Mouse (Mus musculus) midbrain, embryonic 15.5 days (tissue): ENCODE results near the gene Dpf3. TPM values are rescaled to one million over a fixed set of nuclear protein-coding genes. Genes with fewer than 3 reads are reported as not detected.

Experiments
- ATAC-seq: fragments of 200-750 bp; cut with Nextera tagmentation; replicated peaks from 2 replicates; pipeline ENCODE4 v1.8.0; 2017; ENCODE audit warnings: moderate TSS enrichment
- H3K27ac ChIP-seq: fragments of 300-500 bp; sonication (generic); 2 replicates; pipeline ENCODE4 v1.5.1; 2015; ENCODE audit warnings: mild to moderate bottlenecking, inconsistent platforms
- H3K27me3 ChIP-seq: fragments of 300-500 bp; sonication (generic); replicated peaks from 2 replicates; pipeline ENCODE4 v1.6.1; 2015; ENCODE audit warnings: inconsistent platforms
- H3K36me3 ChIP-seq: fragments of 300-500 bp; sonication (generic); replicated peaks from 2 replicates; pipeline ENCODE4 v1.6.1; 2015; ENCODE audit warnings: inconsistent platforms
- H3K4me1 ChIP-seq: fragments of 300-500 bp; sonication (generic); 2 replicates; pipeline ENCODE4 v1.6.1; 2015; ENCODE audit warnings: inconsistent platforms
- H3K4me2 ChIP-seq: fragments of 300-500 bp; sonication (generic); 2 replicates; pipeline ENCODE4 v1.6.1; 2015; ENCODE audit warnings: inconsistent platforms, mild to moderate bottlenecking, moderate library complexity
- H3K4me3 ChIP-seq: fragments of 300-500 bp; sonication (generic); 2 replicates; pipeline ENCODE4 v1.5.1; 2015; ENCODE audit warnings: mild to moderate bottlenecking, inconsistent platforms
- H3K9ac ChIP-seq: fragments of 300-500 bp; sonication (generic); 2 replicates; pipeline ENCODE4 v1.6.1; 2015; ENCODE audit warnings: mild to moderate bottlenecking, inconsistent platforms
- H3K9me3 ChIP-seq: fragments of 300-500 bp; sonication (generic); 2 replicates; pipeline ENCODE4 v1.6.1; 2016; ENCODE audit warnings: inconsistent platforms
- WGBS: fragments of 180-500 bp; shearing (Covaris S2); methylation state at CpG from one replicate; pipeline ENCODE4 v1.1.7; 2015; ENCODE audit warnings: mixed read lengths; 5-methylcytosine and 5-hydroxymethylcytosine counted together
- polyA plus RNA-seq: library from polyadenylated mRNA; unstranded; fragments of >200 nt; fragmentation: Nextera tagmentation; extraction: Ambion mirVana; gene quantifications from 2 replicates; pipeline ENCODE4 v1.2.1, GENCODE M21; 2015

Gene Dpf3
- polyA plus RNA-seq, 1 experiment from 2014 or later: 26.9 TPM

DNA sequence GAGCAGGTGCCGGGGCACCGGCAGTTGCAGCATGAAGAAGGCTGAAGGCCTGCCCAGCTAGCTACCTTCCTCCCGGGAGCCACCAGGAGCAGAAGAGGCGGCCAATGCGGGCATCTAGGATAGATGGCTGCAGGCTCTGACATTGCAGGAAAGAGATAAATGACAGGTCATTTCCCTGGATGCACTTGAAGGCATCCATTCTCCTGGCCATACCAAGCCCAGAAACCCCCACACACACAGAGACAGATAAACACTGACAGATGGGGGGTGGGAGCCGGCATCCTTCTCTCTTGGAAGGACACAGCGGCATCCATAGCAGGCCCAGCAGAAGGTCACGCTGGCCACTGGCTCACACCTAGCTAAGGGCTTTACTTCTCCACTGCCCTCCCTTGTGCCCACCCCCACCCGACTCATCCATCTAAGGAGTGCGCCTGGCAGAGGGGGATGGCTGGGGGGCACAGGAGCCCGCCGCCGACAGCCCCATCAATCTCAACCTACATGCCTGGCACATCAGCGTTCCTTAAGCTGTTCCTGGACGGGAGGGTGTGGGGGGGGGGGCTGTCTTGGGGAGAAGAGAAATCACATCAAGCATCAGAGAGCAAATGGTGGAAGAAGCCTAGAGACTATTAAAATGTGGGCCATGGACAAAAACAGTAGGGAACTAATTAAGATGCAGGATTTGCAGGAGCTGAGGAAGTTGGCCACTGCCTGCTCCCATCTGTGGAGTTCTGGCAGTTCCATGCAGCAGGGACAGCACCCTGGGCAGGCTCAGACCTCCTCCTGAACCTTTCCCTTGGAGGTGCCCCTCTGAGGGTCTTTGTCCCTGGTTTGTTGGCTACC lies 145.3 kb downstream of the Dpf3 start:
- no peak overlapping the region for H3K9ac ChIP-seq
- 61% methylated on average over 15 of the region's 15 CpGs for WGBS

DNA sequence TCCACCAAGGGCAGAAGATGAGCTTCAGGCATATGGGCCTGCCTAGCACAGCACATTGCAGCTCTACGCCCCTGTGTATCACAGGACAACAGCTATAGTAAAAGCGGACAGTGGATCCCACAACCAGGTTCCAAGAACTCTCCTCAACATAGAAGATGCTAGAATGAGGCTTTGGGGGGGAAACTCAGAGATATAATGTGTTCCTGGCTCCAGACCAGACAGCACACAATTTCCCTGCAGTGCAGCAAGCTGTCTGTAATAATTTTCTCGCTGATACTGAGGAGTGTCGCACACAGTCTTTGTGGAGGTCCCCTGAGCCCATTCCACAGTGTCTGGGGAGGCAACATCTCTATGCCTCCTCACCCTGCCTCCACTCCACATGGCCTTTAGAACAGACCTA lies 146.6 kb downstream of the Dpf3 start:
- Histone ChIP-seq H3K27ac (no peak overlapping the region), H3K9me3 (no peaks in the 10 kb centered on the region)

More for the DNA sequence above, 145.3 kb downstream of the Dpf3 start:
- Histone ChIP-seq H3K4me1 (peaks cover 22% of the 10 kb centered on the region), H3K4me3 (no peak overlapping the region), H3K27me3 (no peaks in the 10 kb centered on the region), H3K4me2 (no peak overlapping the region), H3K27ac (no peak overlapping the region), H3K9me3 (no peaks in the 10 kb centered on the region), H3K36me3 (no peaks in the 10 kb centered on the region)
- ATAC-seq: no peak

DNA sequence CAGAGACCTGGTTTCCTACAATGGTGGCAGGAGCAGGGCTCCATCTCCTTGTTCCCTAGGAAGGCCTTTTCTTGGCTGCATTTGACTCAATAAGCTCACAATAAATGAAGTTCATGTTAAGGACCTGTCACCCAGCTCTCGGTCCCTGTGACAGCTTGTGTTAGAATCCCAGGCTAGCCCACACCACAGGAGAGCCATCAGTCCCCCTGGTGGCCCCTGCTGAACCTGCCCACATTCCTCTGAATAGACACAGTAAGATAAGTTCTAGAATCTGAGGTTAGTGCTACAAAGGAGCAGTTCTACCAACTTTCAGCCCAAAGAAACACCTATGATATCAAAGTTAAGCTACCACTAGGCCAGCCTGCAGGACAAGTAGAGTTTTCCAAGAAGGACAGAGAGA lies 149.2 kb downstream of the Dpf3 start:
- 79% methylated on average over 1 of the region's 1 CpGs for WGBS
- Histone ChIP-seq H3K4me2 (no peak overlapping the region), H3K4me3 (no peak overlapping the region), H3K4me1 (peaks cover 40% of the 10 kb centered on the region), H3K27ac (peak overlapping the region; percentile 81), H3K9me3 (no peaks in the 10 kb centered on the region), H3K27me3 (no peaks in the 10 kb centered on the region), H3K36me3 (no peaks in the 10 kb centered on the region), H3K9ac (no peak overlapping the region)
- ATAC-seq: no peak

More for the DNA sequence above, 146.6 kb downstream of the Dpf3 start:
- Histone ChIP-seq H3K4me1 (peaks cover 33% of the 10 kb centered on the region), H3K4me2 (no peak overlapping the region), H3K27me3 (no peaks in the 10 kb centered on the region), H3K36me3 (no peaks in the 10 kb centered on the region), H3K4me3 (no peak overlapping the region), H3K9ac (no peak overlapping the region)
- no peak for ATAC-seq
- 84% methylated on average over 4 of the region's 4 CpGs for WGBS

- Histone ChIP-seq H3K27me3 (no peaks in the 10 kb centered on the region), H3K4me3 (no peak overlapping the region), H3K27ac (peak overlapping the region; percentile 81), H3K36me3 (no peaks in the 10 kb centered on the region), H3K4me1 (peaks cover 38% of the 10 kb centered on the region), H3K9ac (no peak overlapping the region), H3K9me3 (no peaks in the 10 kb centered on the region), H3K4me2 (peak overlapping the region; percentile 18; the same call in 1 of the 2 replicates)
- 29% methylated on average over 7 of the region's 7 CpGs for WGBS
- peak; percentile 28 for ATAC-seq
These were observed 149.8 kb downstream of the Dpf3 start for GRCm38 (mm10) chr12:83337776-83338149.

- no peaks in the 10 kb centered on the region for H3K27me3 ChIP-seq
- H3K4me1 ChIP-seq: peaks cover 34% of the 10 kb centered on the region
- H3K27ac ChIP-seq: peak overlapping the region; percentile 81
- no peak overlapping the region for H3K4me3 ChIP-seq
- peak overlapping the region; percentile 18; the same call in 1 of the 2 replicates for H3K4me2 ChIP-seq
- no peaks in the 10 kb centered on the region for H3K36me3 ChIP-seq
- ATAC-seq: peak; percentile 68
- WGBS: 13% methylated on average over 13 of the region's 13 CpGs
- no peaks in the 10 kb centered on the region for H3K9me3 ChIP-seq
- no peak overlapping the region for H3K9ac ChIP-seq
These were observed 150.3 kb downstream of the Dpf3 start for GRCm38 (mm10) chr12:83337077-83337775.

DNA sequence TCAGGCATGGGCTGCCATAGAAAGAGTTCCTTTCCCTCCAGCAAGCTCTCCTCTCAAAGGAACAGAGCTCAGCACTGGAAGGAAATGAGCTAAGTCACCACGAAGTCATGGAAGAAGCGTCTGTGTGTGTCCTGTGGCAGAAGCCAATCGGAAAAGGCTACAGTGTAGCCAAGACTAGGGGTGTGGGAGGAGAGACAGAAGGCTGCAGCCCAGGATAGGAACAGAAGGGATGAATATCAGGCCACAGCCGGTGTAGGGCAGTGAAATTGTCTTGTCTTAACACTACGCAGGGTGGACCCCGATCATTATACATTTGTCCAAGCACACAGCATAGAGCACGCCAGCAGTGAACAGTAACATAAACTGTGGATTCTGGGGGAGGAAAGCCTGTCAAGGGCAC lies 157.5 kb downstream of the Dpf3 start:
- no peak overlapping the region for H3K4me3 ChIP-seq
- no peak for ATAC-seq
- H3K9ac ChIP-seq: no peak overlapping the region
- 88% methylated on average over 7 of the region's 7 CpGs for WGBS
- no peak overlapping the region for H3K4me2 ChIP-seq
- H3K9me3 ChIP-seq: no peaks in the 10 kb centered on the region
- no peaks in the 10 kb centered on the region for H3K27me3 ChIP-seq
- 0 out of 2 replicates have a peak, but pooled peaks cover under 1% of the 10 kb centered on the region for H3K4me1 ChIP-seq
- H3K27ac ChIP-seq: no peak overlapping the region
- H3K36me3 ChIP-seq: no peaks in the 10 kb centered on the region

GRCm38 (mm10) chr12:83328899-83329298 lies 158.6 kb downstream of the Dpf3 start:
- H3K4me1 ChIP-seq: no peaks in the 10 kb centered on the region
- H3K4me3 ChIP-seq: no peak overlapping the region
- no peaks in the 10 kb centered on the region for H3K36me3 ChIP-seq
- H3K9me3 ChIP-seq: no peaks in the 10 kb centered on the region
- H3K27ac ChIP-seq: peak overlapping the region; percentile 2; the same call in 1 of the 2 replicates
- H3K27me3 ChIP-seq: no peaks in the 10 kb centered on the region
- WGBS: 71% methylated on average over 13 of the region's 13 CpGs
- 0 out of 2 replicates have a peak, but pooled peaks have one; percentile 24 for ATAC-seq
- no peak overlapping the region for H3K9ac ChIP-seq
- H3K4me2 ChIP-seq: no peak overlapping the region

GRCm38 (mm10) chr12:83328491-83328890 lies 159.0 kb downstream of the Dpf3 start:
- no peak overlapping the region for H3K27ac ChIP-seq
- no peaks in the 10 kb centered on the region for H3K9me3 ChIP-seq
- no peak overlapping the region for H3K4me2 ChIP-seq
- no peaks in the 10 kb centered on the region for H3K4me1 ChIP-seq
- no peak overlapping the region for H3K9ac ChIP-seq
- H3K4me3 ChIP-seq: no peak overlapping the region
- ATAC-seq: no peak
- H3K27me3 ChIP-seq: no peaks in the 10 kb centered on the region
- WGBS: 42% methylated on average over 4 of the region's 4 CpGs
- no peaks in the 10 kb centered on the region for H3K36me3 ChIP-seq

GRCm38 (mm10) chr12:83327451-83327850 lies 160.1 kb downstream of the Dpf3 start:
- H3K27me3 ChIP-seq: no peaks in the 10 kb centered on the region
- no peak overlapping the region for H3K9ac ChIP-seq
- H3K4me1 ChIP-seq: no peaks in the 10 kb centered on the region
- H3K36me3 ChIP-seq: no peaks in the 10 kb centered on the region
- 97% methylated on average over 1 of the region's 1 CpGs for WGBS
- no peaks in the 10 kb centered on the region for H3K9me3 ChIP-seq
- no peak overlapping the region for H3K4me3 ChIP-seq
- ATAC-seq: no peak
- no peak overlapping the region for H3K4me2 ChIP-seq
- H3K27ac ChIP-seq: 0 out of 2 replicates have a peak overlapping the region, but pooled peaks have one; percentile 17

DNA sequence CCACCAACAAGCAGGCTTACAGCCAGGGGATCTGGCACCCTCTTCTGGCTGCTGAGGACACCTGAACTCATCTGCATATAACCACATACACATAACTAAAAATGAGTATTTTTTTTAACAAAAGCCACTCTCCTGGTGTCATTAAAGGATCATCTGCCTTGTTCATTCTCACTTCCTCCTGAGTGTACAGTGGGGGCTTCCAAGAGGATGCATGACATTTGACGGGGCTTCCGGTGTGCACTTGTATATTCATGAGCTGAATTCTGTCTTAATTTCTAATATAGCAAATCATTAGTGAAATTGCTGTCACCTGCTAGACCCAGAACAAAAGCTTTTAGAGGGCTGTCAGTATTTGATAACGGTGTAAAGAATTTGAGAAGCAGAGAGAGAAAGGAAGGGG lies 166.8 kb downstream of the Dpf3 start:
- no peak overlapping the region for H3K9ac ChIP-seq
- no peaks in the 10 kb centered on the region for H3K36me3 ChIP-seq
- no peaks in the 10 kb centered on the region for H3K27me3 ChIP-seq
- no peak overlapping the region for H3K4me3 ChIP-seq
- ATAC-seq: no peak
- H3K4me2 ChIP-seq: no peak overlapping the region
- H3K27ac ChIP-seq: no peak overlapping the region
- no peaks in the 10 kb centered on the region for H3K9me3 ChIP-seq
- WGBS: 61% methylated on average over 3 of the region's 3 CpGs
- H3K4me1 ChIP-seq: 0 out of 2 replicates have a peak, but pooled peaks cover 3% of the 10 kb centered on the region

DNA sequence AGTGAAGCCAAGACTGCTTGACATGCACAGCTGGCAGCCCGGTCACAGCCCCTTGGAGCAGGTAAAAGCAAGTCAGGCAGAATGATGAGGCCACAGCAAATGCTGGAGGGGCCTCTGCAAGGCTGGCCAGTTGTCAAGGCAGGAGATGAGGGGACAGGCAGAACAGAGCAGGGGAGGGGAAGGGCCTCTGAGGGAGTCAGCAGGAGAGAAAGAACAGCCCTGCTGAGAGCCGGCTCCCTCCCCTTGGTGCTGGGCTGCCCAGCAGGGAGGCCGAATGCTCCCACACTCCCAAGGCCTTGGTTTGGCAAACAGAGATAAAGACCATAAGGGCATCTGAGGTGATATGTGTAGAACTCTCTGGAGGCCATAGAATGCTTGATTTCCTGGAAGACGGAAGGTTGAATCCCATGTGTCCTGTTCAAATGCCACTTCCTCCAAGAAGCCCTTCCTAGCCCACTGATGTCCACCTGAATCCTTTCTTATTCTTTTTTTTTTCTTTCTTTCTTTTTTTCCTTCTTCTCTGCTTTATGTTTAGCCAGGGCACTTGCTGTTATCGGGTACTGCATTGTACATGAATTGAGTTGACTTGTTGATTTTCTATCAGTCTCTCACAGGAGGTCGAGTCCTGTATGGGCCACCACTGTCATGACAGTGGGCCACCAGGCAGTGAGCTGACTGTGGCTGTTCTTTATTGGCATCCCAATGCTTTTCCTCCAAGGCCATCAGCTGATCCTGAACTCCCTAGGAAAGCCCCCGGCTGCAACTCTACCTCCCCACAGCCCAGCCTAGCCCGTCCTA lies 169.7 kb downstream of the Dpf3 start:
- Histone ChIP-seq H3K9me3 (no peaks in the 10 kb centered on the region), H3K27me3 (no peaks in the 10 kb centered on the region), H3K4me2 (no peak overlapping the region), H3K4me3 (no peak overlapping the region), H3K36me3 (no peaks in the 10 kb centered on the region), H3K27ac (no peak overlapping the region), H3K9ac (no peak overlapping the region), H3K4me1 (0 out of 2 replicates have a peak, but pooled peaks cover 6% of the 10 kb centered on the region)
- 69% methylated on average over 8 of the region's 8 CpGs for WGBS
- no peak for ATAC-seq

- H3K4me1 ChIP-seq: 0 out of 2 replicates have a peak, but pooled peaks cover 6% of the 10 kb centered on the region
- no peaks in the 10 kb centered on the region for H3K36me3 ChIP-seq
- 78% methylated on average over 7 of the region's 7 CpGs for WGBS
- ATAC-seq: no peak
- H3K27ac ChIP-seq: no peak overlapping the region
- no peak overlapping the region for H3K4me3 ChIP-seq
- H3K27me3 ChIP-seq: no peaks in the 10 kb centered on the region
- no peak overlapping the region for H3K4me2 ChIP-seq
- H3K9me3 ChIP-seq: no peaks in the 10 kb centered on the region
- no peak overlapping the region for H3K9ac ChIP-seq
These were observed 172.8 kb downstream of the Dpf3 start for GRCm38 (mm10) chr12:83314666-83315065.
